Mouse (Mus musculus) T-helper 17 cell (primary cell): ENCODE data around the gene Snrnp48.

Experiments used
- in situ Hi-C, 2 experiments: fragments of 300-600 bp; cut with MboI, MseI; formaldehyde crosslinking; loops; 1 replicate in 1 of 2; 2 replicates in 1 of 2; pipeline ENCODE4 v1.15.1; 2025; ENCODE audit warnings: high pct_unique_total_duplicates in 2 of 2

Gene Snrnp48

GRCm38 (mm10) chr13:38204702-38205482 is at the start of gene Snrnp48:
Snrnp48 (plus strand) TSS chr13:38204938.
- in situ Hi-C loops = loop anchor here (10.0 kb wide), 2 partner anchors 210 to 450 kb away; partner anchors contain the start of genes Eef1e1 (in 1 of the 2) and Ssr1 (in 1 of the 2)

- in situ Hi-C loops = no loop called here
Observed at GRCm38 (mm10) chr13:38155523-38155922, 49.2 kb upstream of the Snrnp48 start.

- in situ Hi-C loops = no loop called here
Observed at GRCm38 (mm10) chr13:38157635-38158034, 47.1 kb upstream of the Snrnp48 start.

- in situ Hi-C loops = no loop called here
Observed at GRCm38 (mm10) chr13:38162002-38162401, 42.7 kb upstream of the Snrnp48 start.

- in situ Hi-C loops = no loop called here
Observed at GRCm38 (mm10) chr13:38162668-38163067, 42.1 kb upstream of the Snrnp48 start.

- in situ Hi-C loops = no loop called here
Observed at GRCm38 (mm10) chr13:38164932-38165331, 39.8 kb upstream of the Snrnp48 start.

- in situ Hi-C loops = no loop called here
Observed at GRCm38 (mm10) chr13:38167056-38167455, 37.7 kb upstream of the Snrnp48 start.

GRCm38 (mm10) chr13:38170707-38171144 is 34.0 kb upstream of the Snrnp48 start:
- in situ Hi-C loops = loop anchor here in 1 of 2 experiments (5.0 kb wide), 1 partner anchor 73 kb away; no protein-coding TSS in a partner anchor

- in situ Hi-C loops = loop anchor here in 1 of 2 experiments (25.0 kb wide), 1 partner anchor 1106 kb away; no protein-coding TSS in a partner anchor
Observed at GRCm38 (mm10) chr13:38193406-38193805, 11.3 kb upstream of the Snrnp48 start.

GRCm38 (mm10) chr13:38201413-38201812 is 3.3 kb upstream of the Snrnp48 start:
- in situ Hi-C loops = loop anchor here (10.0 kb wide), 2 partner anchors 207 to 453 kb away; partner anchors contain the start of genes Eef1e1 (in 1 of the 2) and Ssr1 (in 1 of the 2)

- in situ Hi-C loops = loop anchor here (10.0 kb wide), 2 partner anchors 209 to 451 kb away; partner anchors contain the start of genes Eef1e1 (in 1 of the 2) and Ssr1 (in 1 of the 2)
Observed at GRCm38 (mm10) chr13:38204171-38204570, 567 bp upstream of the Snrnp48 start.

- in situ Hi-C loops = no loop called here
Observed at GRCm38 (mm10) chr13:38211122-38211521, 6.4 kb downstream of the Snrnp48 start.

GRCm38 (mm10) chr13:38218686-38219085 is 13.9 kb downstream of the Snrnp48 start:
- in situ Hi-C loops = loop anchor here in 1 of 2 experiments (5.0 kb wide), 1 partner anchor 429 kb away; no protein-coding TSS in a partner anchor

- in situ Hi-C loops = loop anchor here in 1 of 2 experiments (5.0 kb wide), 1 partner anchor 143 kb away; no protein-coding TSS in a partner anchor
Observed at GRCm38 (mm10) chr13:38220331-38220730, 15.6 kb downstream of the Snrnp48 start.

GRCm38 (mm10) chr13:38230177-38230821 is 25.6 kb downstream of the Snrnp48 start:
- in situ Hi-C loops = no loop called here

- in situ Hi-C loops = no loop called here
Observed at GRCm38 (mm10) chr13:38232411-38232810, 27.7 kb downstream of the Snrnp48 start.

GRCm38 (mm10) chr13:38232856-38233625 is 28.3 kb downstream of the Snrnp48 start:
- in situ Hi-C loops = no loop called here

- in situ Hi-C loops = no loop called here
Observed at GRCm38 (mm10) chr13:38234651-38235050, 29.9 kb downstream of the Snrnp48 start.

- in situ Hi-C loops = no loop called here
Observed at GRCm38 (mm10) chr13:38235370-38235769, 30.6 kb downstream of the Snrnp48 start.

GRCm38 (mm10) chr13:38248151-38248550 is 43.4 kb downstream of the Snrnp48 start:
- in situ Hi-C loops = no loop called here

- in situ Hi-C loops = no loop called here
Observed at GRCm38 (mm10) chr13:38251226-38251625, 46.5 kb downstream of the Snrnp48 start.
